Mouse (Mus musculus) E14TG2a.4 (cell line): ENCODE data around the gene Dbi.

ENCODE experiments used
- H3K27me3 ChIP-seq: 2 replicates; pipeline ENCODE4 v1.6.1; 2014; ENCODE audit warnings: low read length, control low read depth; ENCODE audit not compliant: insufficient read depth
- H3K36me3 ChIP-seq: 2 replicates; pipeline ENCODE4 v1.6.1; 2014; ENCODE audit warnings: low read length, control low read depth; ENCODE audit not compliant: insufficient read depth
- H3K4me1 ChIP-seq: replicated peaks from 2 replicates; pipeline ENCODE4 v1.6.1; 2014; ENCODE audit warnings: low read depth, low read length, control low read depth
- H3K4me3 ChIP-seq: replicated peaks from 2 replicates; pipeline ENCODE4 v1.5.1; 2014; ENCODE audit warnings: mild to moderate bottlenecking, low read length
- H3K9me3 ChIP-seq: 2 replicates; pipeline ENCODE4 v1.6.1; 2014; ENCODE audit warnings: low read length, control low read depth
- CTCF ChIP-seq: conservative IDR thresholded peaks from 2 replicates; pipeline ENCODE4 v1.5.1; 2014; ENCODE audit warnings: low read length
- NANOG ChIP-seq: IDR thresholded peaks from 2 replicates; pipeline ENCODE4 v1.6.1; 2014; ENCODE audit warnings: borderline replicate concordance, low read length, mixed read lengths
- POU5F1 ChIP-seq: IDR thresholded peaks from 2 replicates; pipeline ENCODE4 v1.6.1; 2014; ENCODE audit warnings: low read length, borderline replicate concordance

Gene Dbi

DNA sequence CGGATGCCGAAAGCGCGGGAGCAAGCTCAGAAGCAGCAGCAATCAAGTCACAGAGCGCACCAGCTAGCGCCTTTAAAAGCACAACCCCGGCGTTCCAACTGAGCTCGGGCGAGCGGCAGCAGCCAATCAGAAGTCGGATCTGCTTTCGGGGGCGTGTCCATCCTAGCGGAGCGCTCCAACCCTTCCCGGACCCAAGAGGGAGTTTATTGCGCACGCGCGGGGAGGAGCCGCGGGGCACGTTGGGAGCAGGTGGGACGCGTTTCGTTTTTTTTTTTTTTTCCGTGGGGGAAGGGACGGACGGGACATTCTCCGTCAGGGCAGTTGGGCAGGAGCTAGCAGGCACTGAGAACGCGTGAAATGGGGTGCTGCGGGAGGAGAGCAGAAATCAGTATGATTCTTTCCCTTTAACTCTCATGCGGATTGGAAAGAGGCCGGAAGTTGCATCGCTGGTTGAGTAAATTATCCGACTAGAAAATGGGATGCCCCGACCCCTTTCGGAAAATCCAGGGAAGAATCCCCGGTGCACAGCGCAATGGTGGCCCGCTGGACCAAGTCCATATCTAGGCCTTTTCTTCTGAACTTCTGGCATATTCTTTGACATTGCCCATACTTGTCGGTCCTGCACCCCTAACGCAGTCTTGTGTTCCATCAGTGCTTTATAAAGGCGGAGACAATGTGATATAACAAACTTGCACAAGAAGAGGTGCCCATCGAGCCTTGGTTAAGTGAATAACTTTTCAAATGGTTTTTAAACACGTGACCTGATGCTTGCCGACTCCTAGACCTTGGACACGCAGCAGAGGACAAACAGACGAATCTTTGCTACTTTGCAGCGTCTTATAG lies at the start of gene Dbi, which contains the start of gene 3110009E18Rik:
Gene Dbi (minus strand): TSS at position 110 of the 843 bp plus-strand sequence.
Gene 3110009E18Rik (plus strand): TSS at position 219 of the 843 bp plus-strand sequence.
- TF ChIP-seq CTCF (no peak), POU5F1 (no peak), NANOG (no peak)
- Histone ChIP-seq H3K36me3 (peaks cover 31% of the 10 kb centered on the region), H3K27me3 (no peaks in the 10 kb centered on the region)

GRCm38 (mm10) chr1:120170307-120170706 lies 49.4 kb upstream of the Dbi start:
- H3K4me1 ChIP-seq = no peaks in the 10 kb centered on the region
- no peaks in the 10 kb centered on the region for H3K36me3 ChIP-seq
- no peaks in the 10 kb centered on the region for H3K9me3 ChIP-seq
- no peaks in the 10 kb centered on the region for H3K27me3 ChIP-seq
- TF ChIP-seq NANOG (no peak), CTCF (no peak), POU5F1 (no peak)
- H3K4me3 ChIP-seq = no peak overlapping the region

More for the DNA sequence above, at the start of gene Dbi, which contains the start of gene 3110009E18Rik:
- peak within 1 kb of the TSS; percentile 87 for H3K4me3 ChIP-seq
- no peaks in the 10 kb centered on the region for H3K9me3 ChIP-seq
- H3K4me1 ChIP-seq = peaks cover 57% of the 10 kb centered on the region

- TF ChIP-seq POU5F1 (no peak), NANOG (no peak), CTCF (no peak)
- Histone ChIP-seq H3K4me3 (no peak overlapping the region), H3K4me1 (no peaks in the 10 kb centered on the region), H3K36me3 (no peaks in the 10 kb centered on the region), H3K9me3 (no peaks in the 10 kb centered on the region), H3K27me3 (no peaks in the 10 kb centered on the region)
These were observed 47.8 kb upstream of the Dbi start for GRCm38 (mm10) chr1:120168674-120169073.

DNA sequence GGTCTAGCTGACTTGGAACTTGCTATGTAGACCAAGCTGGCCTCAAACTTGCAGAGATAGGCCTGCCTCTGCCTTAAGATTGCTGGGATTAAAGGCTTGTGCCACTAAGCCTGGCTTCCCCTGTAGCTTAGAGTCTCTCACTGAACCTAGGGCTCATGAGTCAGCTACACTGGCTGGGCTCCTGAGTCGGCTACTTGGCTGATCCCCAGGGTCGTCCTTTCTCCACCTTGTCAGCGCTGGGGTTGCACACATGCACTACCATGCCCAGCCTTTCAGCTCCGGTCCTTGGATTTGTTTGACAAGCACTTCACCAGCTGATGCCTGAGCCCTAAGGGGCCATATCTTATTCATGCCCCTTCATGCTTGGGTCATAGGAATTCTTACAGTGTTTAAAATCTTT lies 47.1 kb upstream of the Dbi start:
- Histone ChIP-seq H3K4me1 (no peaks in the 10 kb centered on the region), H3K9me3 (no peaks in the 10 kb centered on the region), H3K4me3 (no peak overlapping the region), H3K36me3 (no peaks in the 10 kb centered on the region), H3K27me3 (no peaks in the 10 kb centered on the region)
- TF ChIP-seq CTCF (no peak), POU5F1 (no peak), NANOG (no peak)

GRCm38 (mm10) chr1:120162616-120163015 lies 41.7 kb upstream of the Dbi start:
- H3K9me3 ChIP-seq = no peaks in the 10 kb centered on the region
- no peak for TF ChIP-seq CTCF
- TF ChIP-seq POU5F1 = no peak
- TF ChIP-seq NANOG = no peak
- no peaks in the 10 kb centered on the region for H3K4me1 ChIP-seq
- no peaks in the 10 kb centered on the region for H3K36me3 ChIP-seq
- H3K27me3 ChIP-seq = no peaks in the 10 kb centered on the region
- H3K4me3 ChIP-seq = no peak overlapping the region

DNA sequence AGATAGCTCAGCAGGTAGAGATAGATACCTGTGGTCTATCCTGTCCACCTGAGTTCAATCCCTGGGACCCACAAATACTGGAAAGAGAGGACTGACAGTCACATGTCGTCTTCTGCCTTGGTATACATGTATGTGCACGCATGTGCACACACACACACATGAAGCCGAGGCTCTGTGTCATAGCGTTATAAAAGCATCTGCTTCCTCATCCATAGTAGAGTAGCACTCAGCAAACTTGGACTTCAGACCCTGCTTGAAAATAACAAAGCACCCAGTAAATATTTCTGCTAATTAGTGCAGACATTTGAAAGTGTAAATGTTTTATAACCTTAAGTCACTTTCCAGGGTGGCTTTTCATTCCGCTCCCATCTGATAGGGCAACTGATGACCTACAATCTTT lies 40.6 kb upstream of the Dbi start:
- H3K27me3 ChIP-seq = no peaks in the 10 kb centered on the region
- H3K4me3 ChIP-seq = no peak overlapping the region
- TF ChIP-seq NANOG = no peak
- TF ChIP-seq CTCF = no peak
- TF ChIP-seq POU5F1 = no peak
- H3K9me3 ChIP-seq = no peaks in the 10 kb centered on the region
- H3K4me1 ChIP-seq = no peaks in the 10 kb centered on the region
- H3K36me3 ChIP-seq = no peaks in the 10 kb centered on the region

DNA sequence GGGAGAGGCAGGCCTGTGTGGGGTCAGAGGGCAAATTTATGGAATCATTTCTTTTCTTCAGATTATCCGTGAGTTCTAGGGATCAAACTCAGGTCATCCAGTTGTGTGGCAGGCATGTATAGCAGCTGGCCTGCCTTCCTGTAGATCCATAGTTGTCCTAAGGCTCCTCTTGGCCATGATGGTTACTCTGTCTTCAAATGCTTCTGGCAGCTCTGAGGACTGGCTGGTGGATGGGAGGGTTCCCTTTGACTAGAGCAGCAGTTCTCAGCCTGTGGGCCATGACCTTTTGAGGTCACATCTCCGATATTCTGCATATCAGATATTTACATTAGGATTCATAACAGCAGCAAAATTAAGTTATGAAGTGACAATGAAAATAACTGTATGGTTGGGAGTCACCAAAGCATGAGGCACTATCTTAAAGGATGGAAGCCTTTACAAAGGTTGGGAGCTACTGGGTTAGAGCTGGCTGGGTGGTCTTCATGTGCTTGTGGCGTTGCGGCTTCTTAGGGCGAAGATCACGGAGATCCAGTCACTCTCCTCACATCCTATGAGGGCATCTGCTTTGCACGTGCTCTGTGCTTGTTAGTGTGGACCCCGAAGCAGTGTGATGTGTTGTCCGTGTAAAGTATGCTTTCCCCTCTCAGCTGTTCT lies 37.7 kb upstream of the Dbi start:
- Histone ChIP-seq H3K9me3 (no peaks in the 10 kb centered on the region), H3K4me1 (no peaks in the 10 kb centered on the region), H3K36me3 (no peaks in the 10 kb centered on the region), H3K4me3 (no peak overlapping the region), H3K27me3 (no peaks in the 10 kb centered on the region)
- TF ChIP-seq CTCF (no peak), POU5F1 (no peak), NANOG (no peak)

GRCm38 (mm10) chr1:120155325-120155724 lies 34.4 kb upstream of the Dbi start:
- no peak for TF ChIP-seq NANOG
- peak; percentile 91 for TF ChIP-seq CTCF
- TF ChIP-seq POU5F1 = no peak
- H3K4me1 ChIP-seq = no peaks in the 10 kb centered on the region

More at GRCm38 (mm10) chr1:120155325-120155724, 34.4 kb upstream of the Dbi start:
- Histone ChIP-seq H3K27me3 (no peaks in the 10 kb centered on the region), H3K36me3 (peaks cover 8% of the 10 kb centered on the region; the same call in 1 of the 2 replicates), H3K4me3 (no peak overlapping the region), H3K9me3 (no peaks in the 10 kb centered on the region)
